Comparison of ENCODE assay signal across 14 mouse cellular contexts in the genomic region with DNA sequence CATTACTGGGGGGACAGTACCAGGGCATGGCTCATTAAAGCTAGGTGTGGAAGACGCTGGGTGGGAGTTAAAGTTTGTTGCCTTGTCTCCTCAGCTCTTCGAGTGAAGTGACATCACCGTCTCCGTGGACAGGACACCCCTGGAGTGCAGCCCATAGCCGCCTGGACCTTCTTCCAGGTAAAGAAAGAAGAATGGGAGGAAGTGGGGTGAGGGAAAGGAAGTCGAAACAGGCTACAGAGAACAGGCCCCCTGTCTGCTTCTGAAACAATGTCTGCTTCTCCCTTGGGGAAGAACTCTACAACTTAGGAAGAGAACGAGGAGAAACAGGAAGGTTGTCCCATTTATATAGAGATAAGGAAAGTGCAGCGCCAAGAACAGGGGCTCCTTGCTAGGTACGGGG. TPM values are rescaled to one million over a fixed set of nuclear protein-coding genes. Genes with fewer than 3 reads are reported as not detected.
DNase-seq lines count a peak whose midpoint lies in the region; ATAC-seq lines count a peak whose summit lies in the region.
"Had no signal": no experiment of that assay in that cellular context is flagged by ENCODE, and none has a peak within 500 bp of the region (broad histone marks: within the 10 kb centered on the region; RNA-seq: fewer than 3 reads in every experiment).

No protein-coding gene starts in this region.

- no peak for ATAC-seq in hindbrain, embryonic 12.5 days (ENCODE audit: low FRiP score)
- ATAC-seq in neural tube, embryonic 11.5 days (ENCODE audit: insufficient read depth, low FRiP score, low TSS enrichment), result no peak
- ATAC-seq in intestine, embryonic 16.5 days, result no peak

- H3K4me3 ChIP-seq in hindbrain, embryonic 10.5 days, result no peak overlapping the region
- H3K4me3 ChIP-seq in hindbrain, embryonic 12.5 days, result no peak overlapping the region
- no peak overlapping the region for H3K4me3 ChIP-seq in neural tube, embryonic 11.5 days (ENCODE audit: low read depth, low read length)
- H3K4me3 ChIP-seq in intestine, embryonic 16.5 days (ENCODE audit: low read length), result no peak overlapping the region
- H3K4me3 ChIP-seq: limb, embryonic 12.5 days; neural tube, embryonic 12.5 days had no signal

- H3K4me2 ChIP-seq in hindbrain, embryonic 12.5 days (replicated peaks), result no peak overlapping the region
- H3K4me2 ChIP-seq in neural tube, embryonic 11.5 days (ENCODE audit: low read depth), result no peak overlapping the region
- no peak overlapping the region for H3K4me2 ChIP-seq in intestine, embryonic 16.5 days (ENCODE audit: low read depth, low read length)
- H3K4me2 ChIP-seq: limb, embryonic 12.5 days; neural tube, embryonic 12.5 days had no signal

- H3K9me3 ChIP-seq in hindbrain, embryonic 10.5 days, result 0 out of 2 replicates have a peak, but pooled peaks cover 4% of the 10 kb centered on the region
- no peaks in the 10 kb centered on the region for H3K9me3 ChIP-seq in hindbrain, embryonic 12.5 days (replicated peaks)
- no peaks in the 10 kb centered on the region for H3K9me3 ChIP-seq in neural tube, embryonic 11.5 days (ENCODE audit: control insufficient read depth, low read length)
- no peaks in the 10 kb centered on the region for H3K9me3 ChIP-seq in intestine, embryonic 16.5 days (ENCODE audit: control insufficient read depth, low read length)
- H3K9me3 ChIP-seq: limb, embryonic 12.5 days; neural tube, embryonic 12.5 days had no signal

- H3K9ac ChIP-seq in hindbrain, embryonic 12.5 days, result no peak overlapping the region
- no peak overlapping the region for H3K9ac ChIP-seq in neural tube, embryonic 11.5 days (ENCODE audit: low read length)
- H3K9ac ChIP-seq in intestine, embryonic 16.5 days (ENCODE audit: low read depth, low read length), result no peak overlapping the region
- H3K9ac ChIP-seq: limb, embryonic 12.5 days; neural tube, embryonic 12.5 days had no signal

- H3K36me3 ChIP-seq in hindbrain, embryonic 10.5 days, result peaks cover 61% of the 10 kb centered on the region
- peaks cover 37% of the 10 kb centered on the region for H3K36me3 ChIP-seq in hindbrain, embryonic 12.5 days
- H3K36me3 ChIP-seq in neural tube, embryonic 11.5 days (ENCODE audit: control insufficient read depth, insufficient read depth, low read length), result no peaks in the 10 kb centered on the region; the same call in 1 of the 2 replicates
- H3K36me3 ChIP-seq in intestine, embryonic 16.5 days (ENCODE audit: control insufficient read depth, insufficient read depth, low read length), result no peaks in the 10 kb centered on the region
- H3K36me3 ChIP-seq: limb, embryonic 12.5 days had no signal

- peak overlapping the region; percentile 62; the same call in 1 of the 2 replicates for H3K27ac ChIP-seq in hindbrain, embryonic 10.5 days
- no peak overlapping the region for H3K27ac ChIP-seq in hindbrain, embryonic 12.5 days
- 0 out of 2 replicates have a peak overlapping the region, but pooled peaks have one; percentile 14 for H3K27ac ChIP-seq in neural tube, embryonic 11.5 days (ENCODE audit: low read depth, low read length)
- peak overlapping the region; percentile 72 for H3K27ac ChIP-seq in intestine, embryonic 16.5 days (ENCODE audit: low read length)
- H3K27ac ChIP-seq: neural tube, embryonic 12.5 days had no signal

- no peaks in the 10 kb centered on the region for H3K27me3 ChIP-seq in hindbrain, embryonic 10.5 days (ENCODE audit: insufficient read depth, poor library complexity, severe bottlenecking)
- H3K27me3 ChIP-seq in hindbrain, embryonic 12.5 days, result no peaks in the 10 kb centered on the region
- H3K27me3 ChIP-seq in neural tube, embryonic 11.5 days (ENCODE audit: control insufficient read depth, insufficient read depth, low read length), result no peaks in the 10 kb centered on the region
- H3K27me3 ChIP-seq in intestine, embryonic 16.5 days (replicated peaks; ENCODE audit: control insufficient read depth, insufficient read depth, low read length), result no peaks in the 10 kb centered on the region
- H3K27me3 ChIP-seq: limb, embryonic 12.5 days; neural tube, embryonic 12.5 days had no signal

- DNase-seq in hindbrain, embryonic 10.5 days (ENCODE audit: low spot score), result no peak
- no peak for DNase-seq in neural tube, embryonic 11.5 days (ENCODE audit: low spot score)
- no peak for DNase-seq in neural tube, embryonic 10.5 days (ENCODE audit: extremely low spot score, low spot score)
- DNase-seq in urinary bladder, adult 18-20 months (ENCODE audit: low spot score in 2 of 2), result no peak
- no peak for DNase-seq in urinary bladder, adult 2 months (ENCODE audit: low spot score)
- no peak for DNase-seq in retina, embryonic 14.5 days (ENCODE audit: low spot score)
- DNase-seq: B cell, adult 2 months; embryo, embryonic 11 days; right cerebral cortex, postnatal 4 days; thymus, postnatal 25 days had no signal

- WGBS in hindbrain, embryonic 10.5 days, result 82% methylated on average over 9 of the region's 9 CpGs
- 78% methylated on average over 9 of the region's 9 CpGs for WGBS in hindbrain, embryonic 12.5 days
- WGBS in neural tube, embryonic 11.5 days, result 75% methylated on average over 9 of the region's 9 CpGs
- 72% methylated on average over 9 of the region's 9 CpGs for WGBS in intestine, embryonic 16.5 days

- peaks cover 46% of the 10 kb centered on the region for H3K4me1 ChIP-seq in hindbrain, embryonic 10.5 days (replicated peaks)
- peaks cover 19% of the 10 kb centered on the region for H3K4me1 ChIP-seq in hindbrain, embryonic 12.5 days
- 0 out of 2 replicates have a peak, but pooled peaks cover 6% of the 10 kb centered on the region for H3K4me1 ChIP-seq in neural tube, embryonic 11.5 days (ENCODE audit: control insufficient read depth, insufficient read depth, low read length)
- H3K4me1 ChIP-seq in intestine, embryonic 16.5 days (ENCODE audit: control insufficient read depth, insufficient read depth, low read length), result peaks cover 24% of the 10 kb centered on the region

RNA-seq across cellular contexts. Expression of gene Gdpd5, which starts 29.1 kb away (rescaled TPM):
- polyA plus RNA-seq in hindbrain, embryonic 10.5 days (2016; fragmentation: Nextera tagmentation; extraction: Ambion mirVana), result 33.8 and 43.8 TPM in 2 replicates
- 43.8 and 44.5 TPM in 2 replicates for polyA plus RNA-seq in hindbrain, embryonic 12.5 days (2016; fragmentation: Nextera tagmentation; extraction: Ambion mirVana)
- 32.5 and 39.9 TPM in 2 replicates for polyA plus RNA-seq in neural tube, embryonic 11.5 days (2014; fragmentation: Nextera tagmentation; extraction: Ambion mirVana)
- polyA plus RNA-seq in intestine, embryonic 16.5 days (2015; fragmentation: Nextera tagmentation; extraction: Ambion mirVana), result 17.1 and 17.5 TPM in 2 replicates
- 15.8 and 20.9 TPM in 2 replicates for polyA plus RNA-seq in urinary bladder, adult 2 months (2012; rRNA removed)

RNA-seq across cellular contexts. Expression of gene Klhl35, which starts 55.5 kb away (rescaled TPM):
- polyA plus RNA-seq in hindbrain, embryonic 10.5 days (2016; fragmentation: Nextera tagmentation; extraction: Ambion mirVana), result 5.9 and 24.4 TPM in 2 replicates
- polyA plus RNA-seq in hindbrain, embryonic 12.5 days (2016; fragmentation: Nextera tagmentation; extraction: Ambion mirVana), result 39.2 and 47.1 TPM in 2 replicates
- 25.8 and 31.4 TPM in 2 replicates for polyA plus RNA-seq in neural tube, embryonic 11.5 days (2014; fragmentation: Nextera tagmentation; extraction: Ambion mirVana)
- 0.15 and 0.17 TPM in 2 replicates for polyA plus RNA-seq in intestine, embryonic 16.5 days (2015; fragmentation: Nextera tagmentation; extraction: Ambion mirVana)
- polyA plus RNA-seq in urinary bladder, adult 2 months (2012; rRNA removed), result 0.81 and 1.5 TPM in 2 replicates

RNA-seq across cellular contexts. Expression of gene Serpinh1, which starts 57.3 kb away (rescaled TPM):
- polyA plus RNA-seq in hindbrain, embryonic 10.5 days (2016; fragmentation: Nextera tagmentation; extraction: Ambion mirVana), result 861 and 996 TPM in 2 replicates
- polyA plus RNA-seq in hindbrain, embryonic 12.5 days (2016; fragmentation: Nextera tagmentation; extraction: Ambion mirVana), result 838 and 891 TPM in 2 replicates
- 337 and 339 TPM in 2 replicates for polyA plus RNA-seq in neural tube, embryonic 11.5 days (2014; fragmentation: Nextera tagmentation; extraction: Ambion mirVana)
- polyA plus RNA-seq in intestine, embryonic 16.5 days (2015; fragmentation: Nextera tagmentation; extraction: Ambion mirVana), result 903 and 983 TPM in 2 replicates
- 473 and 550 TPM in 2 replicates for polyA plus RNA-seq in urinary bladder, adult 2 months (2012; rRNA removed)
